Mouse (Mus musculus) heart, postnatal 0 days (tissue): Measurements from ENCODE around the gene Snapc4. TPM values are rescaled to one million over a fixed set of nuclear protein-coding genes. Genes with fewer than 3 reads are reported as not detected.

Experiments used
- ATAC-seq: fragments of 200-750 bp; cut with Nextera tagmentation; 2 replicates; pipeline ENCODE4 v1.8.0; 2017; ENCODE audit warnings: low read depth, moderate number of reproducible peaks, moderate library complexity; ENCODE audit not compliant: insufficient read depth
- DNase-seq: peaks from one replicate; pipeline ENCODE4 v3.0.0-alpha.2; 2016; ENCODE audit warnings: low spot score
- H3K27ac ChIP-seq: fragments of 300-500 bp; sonication (generic); 2 replicates; pipeline ENCODE4 v1.5.1; 2014; ENCODE audit warnings: low read depth, mild to moderate bottlenecking
- H3K27me3 ChIP-seq: fragments of 300-500 bp; sonication (generic); 2 replicates; pipeline ENCODE4 v1.6.1; 2014; ENCODE audit warnings: low read length, mixed read lengths; ENCODE audit not compliant: control insufficient read depth, insufficient read depth
- H3K36me3 ChIP-seq: fragments of 300-500 bp; sonication (generic); replicated peaks from 2 replicates; pipeline ENCODE4 v1.6.1; 2014; ENCODE audit warnings: low read length, mixed read lengths; ENCODE audit not compliant: control insufficient read depth, insufficient read depth
- H3K4me1 ChIP-seq: fragments of 300-500 bp; sonication (generic); 2 replicates; pipeline ENCODE4 v1.6.1; 2014; ENCODE audit warnings: antibody characterized with exemption; ENCODE audit not compliant: control insufficient read depth, insufficient read depth
- H3K4me2 ChIP-seq: fragments of 300-500 bp; sonication (generic); 2 replicates; pipeline ENCODE4 v1.6.1; 2014; ENCODE audit warnings: low read depth, mild to moderate bottlenecking, low read length, moderate library complexity
- H3K4me3 ChIP-seq: fragments of 300-500 bp; sonication (generic); 2 replicates; pipeline ENCODE4 v1.5.1; 2014; ENCODE audit warnings: low read depth, low read length
- H3K9ac ChIP-seq: fragments of 300-500 bp; sonication (generic); replicated peaks from 2 replicates; pipeline ENCODE4 v1.6.1; 2014; ENCODE audit warnings: low read depth, low read length, mixed read lengths
- H3K9me3 ChIP-seq: fragments of 300-500 bp; sonication (generic); replicated peaks from 2 replicates; pipeline ENCODE4 v1.6.1; 2016; ENCODE audit warnings: low read length; ENCODE audit not compliant: control insufficient read depth
- CTCF ChIP-seq: IDR thresholded peaks from 2 replicates; pipeline ENCODE4 v1.5.1; 2016; ENCODE audit warnings: antibody characterized with exemption, control low read depth, low read depth
- EP300 ChIP-seq: IDR thresholded peaks from 2 replicates; pipeline ENCODE4 v1.6.1; 2016; ENCODE audit warnings: antibody characterized with exemption, low read depth
- WGBS: fragments of 180-500 bp; shearing (Covaris S2); extraction: QIAGEN DNeasy Blood & Tissue Kit; methylation state at CpG from one replicate; pipeline ENCODE4 v1.1.7; 2014; 5-methylcytosine and 5-hydroxymethylcytosine counted together
- polyA plus RNA-seq: library from polyadenylated mRNA; unstranded; fragments of >200 nt; fragmentation: Nextera tagmentation; extraction: Ambion mirVana; gene quantifications from 2 replicates; pipeline ENCODE4 v1.2.1, GENCODE M21; 2015
- total RNA-seq: library from RNA; depleted of rRNA; stranded (reverse); fragments of >200 nt; gene quantifications from 2 replicates; pipeline ENCODE4 v1.2.3, GENCODE M21; 2014; ENCODE audit warnings: low replicate concordance

Snapc4 gene
- total and polyA plus RNA-seq, 2 experiments from 2014 or later: 8.1 to 9.6 TPM

DNA sequence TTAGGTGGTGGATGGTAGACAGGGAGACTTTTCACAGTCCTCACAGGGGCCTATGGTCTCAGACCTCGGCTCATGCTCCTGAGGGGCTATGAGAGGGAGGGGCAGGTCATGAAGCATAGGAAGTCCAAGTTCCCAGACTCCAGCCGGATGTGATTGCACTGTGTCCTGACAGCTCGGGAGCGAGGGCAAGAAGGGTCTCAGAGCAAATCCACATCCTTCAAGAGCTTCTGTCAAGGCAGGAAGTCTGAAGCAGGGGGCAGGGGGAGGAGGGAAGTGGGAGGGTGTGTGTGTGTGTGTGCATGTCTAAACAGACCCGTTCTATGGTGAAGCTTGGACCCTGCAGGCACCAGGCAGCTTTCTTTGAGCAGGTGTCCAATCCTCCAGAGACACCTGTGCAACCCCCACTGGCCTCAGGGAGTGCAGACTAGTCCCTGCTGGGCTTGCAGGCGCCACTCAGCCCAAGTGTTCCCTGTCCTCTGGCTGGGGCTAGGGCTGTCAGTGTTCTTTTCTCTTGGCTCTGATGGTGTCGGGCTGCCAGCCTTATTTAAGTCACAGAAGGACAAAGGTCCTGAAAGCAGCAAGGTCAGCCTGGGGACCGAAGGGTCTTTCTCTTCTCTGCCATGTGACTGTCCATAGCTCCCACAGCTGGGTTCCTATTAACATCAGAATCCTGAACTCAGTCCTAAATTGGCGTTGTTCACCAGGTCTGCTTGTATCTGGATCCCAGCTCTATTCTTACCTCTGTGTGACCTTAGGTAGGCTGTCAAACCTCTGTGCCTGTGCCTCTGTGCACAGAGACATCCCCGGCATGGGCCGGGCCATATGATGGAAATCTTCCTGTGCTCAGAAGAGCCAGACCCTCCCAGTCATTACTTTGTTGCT is 37.6 kb downstream of the Snapc4 start:
- Histone ChIP-seq H3K4me1 (peaks cover 41% of the 10 kb centered on the region), H3K9me3 (no peaks in the 10 kb centered on the region), H3K9ac (no peak overlapping the region; the same call in 1 of the 2 replicates), H3K4me3 (peak overlapping the region; percentile 7; the same call in 1 of the 2 replicates), H3K36me3 (peaks cover 60% of the 10 kb centered on the region), H3K27ac (peak overlapping the region; percentile 96), H3K27me3 (no peaks in the 10 kb centered on the region), H3K4me2 (peak overlapping the region; percentile 83)
- no peak for ATAC-seq
- WGBS: 40% methylated on average over 11 of the region's 11 CpGs
- TF ChIP-seq EP300 (0 out of 2 replicates have a peak, but pooled peaks have one; percentile 12), CTCF (no peak)
- DNase-seq: peak; percentile 49

DNA sequence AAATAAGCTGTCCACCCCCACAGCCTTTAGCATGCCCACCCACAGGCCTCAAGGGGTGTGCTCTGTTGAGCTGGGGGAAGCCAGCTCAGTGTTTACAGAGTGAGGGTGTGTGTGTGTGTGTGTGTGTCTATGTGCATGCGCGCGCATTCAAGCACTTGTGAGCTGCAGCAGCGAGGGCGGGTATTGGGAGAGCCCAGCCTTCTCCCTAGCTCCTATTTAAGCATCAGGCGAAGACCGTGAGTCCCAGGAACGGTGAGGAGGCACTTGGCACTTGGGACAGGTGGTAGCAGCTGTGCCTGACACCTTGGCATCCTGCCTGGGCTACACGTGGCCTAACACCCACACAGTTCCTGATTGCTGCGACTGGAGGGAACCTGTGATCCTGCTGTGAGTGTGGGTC is 38.4 kb downstream of the Snapc4 start:
- no peaks in the 10 kb centered on the region for H3K27me3 ChIP-seq
- peaks cover 40% of the 10 kb centered on the region for H3K4me1 ChIP-seq
- H3K4me3 ChIP-seq: peak overlapping the region; percentile 53; the same call in 1 of the 2 replicates
- H3K4me2 ChIP-seq: peak overlapping the region; percentile 83
- H3K9me3 ChIP-seq: no peaks in the 10 kb centered on the region
- peak overlapping the region; percentile 79; the same call in 1 of the 2 replicates for H3K9ac ChIP-seq
- ATAC-seq (peak; percentile 82), DNase-seq (peak; percentile 90)
- WGBS: 15% methylated on average over 10 of the region's 10 CpGs
- TF ChIP-seq EP300 (no peak; the same call in 1 of the 2 replicates), CTCF (no peak)
- H3K27ac ChIP-seq: peak overlapping the region; percentile 96
- H3K36me3 ChIP-seq: peaks cover 52% of the 10 kb centered on the region

DNA sequence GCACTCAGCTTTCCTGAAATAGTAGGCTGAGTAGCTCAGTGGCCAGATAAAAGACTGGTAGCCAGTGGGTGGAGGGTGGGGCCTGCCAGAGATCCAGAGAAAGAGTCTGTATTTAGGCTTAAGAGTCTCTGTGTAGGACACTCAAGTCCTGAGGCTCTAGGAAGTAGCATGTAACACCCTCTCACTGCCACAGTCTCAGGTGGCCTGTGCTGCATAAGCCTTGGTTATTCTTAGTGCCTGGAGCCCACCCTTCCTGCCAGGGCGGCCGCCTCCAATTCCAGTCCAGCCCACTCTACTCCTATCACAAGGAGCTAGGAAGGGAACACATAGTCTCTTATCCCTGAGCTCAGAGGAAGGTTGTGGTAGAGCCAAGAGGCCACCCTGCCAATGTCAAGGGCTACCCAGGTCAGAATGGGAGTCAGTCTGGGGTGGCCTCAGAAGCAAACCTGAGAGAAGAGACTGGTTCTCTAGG is 38.9 kb downstream of the Snapc4 start:
- Histone ChIP-seq H3K27me3 (no peaks in the 10 kb centered on the region), H3K9ac (peak overlapping the region; percentile 79), H3K9me3 (no peaks in the 10 kb centered on the region), H3K4me2 (peak overlapping the region; percentile 83), H3K4me3 (peak overlapping the region; percentile 53), H3K4me1 (peaks cover 40% of the 10 kb centered on the region), H3K27ac (peak overlapping the region; percentile 96), H3K36me3 (peaks cover 47% of the 10 kb centered on the region)
- DNase-seq (peak; percentile 75), ATAC-seq (peak; percentile 33)
- TF ChIP-seq CTCF: no peak
- TF ChIP-seq EP300: peak; percentile 42; the same call in 1 of the 2 replicates
- WGBS: 14% methylated on average over 2 of the region's 2 CpGs

DNA sequence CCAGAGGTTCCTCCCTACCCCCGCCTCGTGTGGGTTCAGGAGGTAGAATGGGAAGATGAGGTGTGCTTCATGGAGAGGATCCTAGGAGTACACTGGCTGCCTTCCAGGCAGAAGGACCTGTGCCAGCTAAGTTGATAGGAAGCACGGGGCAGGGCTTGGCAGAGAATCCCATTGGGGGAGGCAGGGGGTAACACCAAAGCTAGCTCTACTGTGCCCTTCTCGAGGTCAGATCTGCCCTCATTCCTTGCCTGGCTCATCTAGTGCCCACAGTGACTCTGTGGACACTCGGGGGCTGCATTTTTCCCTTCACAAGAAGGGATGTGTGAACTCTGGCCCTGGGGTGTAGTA is 41.3 kb downstream of the Snapc4 start:
- DNase-seq (peak; percentile 89), ATAC-seq (peak; percentile 64)
- TF ChIP-seq CTCF: no peak
- TF ChIP-seq EP300: peak; percentile 81
- peak overlapping the region; percentile 53 for H3K4me3 ChIP-seq
- no peaks in the 10 kb centered on the region for H3K27me3 ChIP-seq
- H3K36me3 ChIP-seq: peaks cover 23% of the 10 kb centered on the region
- peak overlapping the region; percentile 96 for H3K27ac ChIP-seq
- H3K4me1 ChIP-seq: peaks cover 40% of the 10 kb centered on the region
- H3K9me3 ChIP-seq: no peaks in the 10 kb centered on the region
- 19% methylated on average over 5 of the region's 5 CpGs for WGBS
- H3K9ac ChIP-seq: peak overlapping the region; percentile 79
- peak overlapping the region; percentile 83 for H3K4me2 ChIP-seq

DNA sequence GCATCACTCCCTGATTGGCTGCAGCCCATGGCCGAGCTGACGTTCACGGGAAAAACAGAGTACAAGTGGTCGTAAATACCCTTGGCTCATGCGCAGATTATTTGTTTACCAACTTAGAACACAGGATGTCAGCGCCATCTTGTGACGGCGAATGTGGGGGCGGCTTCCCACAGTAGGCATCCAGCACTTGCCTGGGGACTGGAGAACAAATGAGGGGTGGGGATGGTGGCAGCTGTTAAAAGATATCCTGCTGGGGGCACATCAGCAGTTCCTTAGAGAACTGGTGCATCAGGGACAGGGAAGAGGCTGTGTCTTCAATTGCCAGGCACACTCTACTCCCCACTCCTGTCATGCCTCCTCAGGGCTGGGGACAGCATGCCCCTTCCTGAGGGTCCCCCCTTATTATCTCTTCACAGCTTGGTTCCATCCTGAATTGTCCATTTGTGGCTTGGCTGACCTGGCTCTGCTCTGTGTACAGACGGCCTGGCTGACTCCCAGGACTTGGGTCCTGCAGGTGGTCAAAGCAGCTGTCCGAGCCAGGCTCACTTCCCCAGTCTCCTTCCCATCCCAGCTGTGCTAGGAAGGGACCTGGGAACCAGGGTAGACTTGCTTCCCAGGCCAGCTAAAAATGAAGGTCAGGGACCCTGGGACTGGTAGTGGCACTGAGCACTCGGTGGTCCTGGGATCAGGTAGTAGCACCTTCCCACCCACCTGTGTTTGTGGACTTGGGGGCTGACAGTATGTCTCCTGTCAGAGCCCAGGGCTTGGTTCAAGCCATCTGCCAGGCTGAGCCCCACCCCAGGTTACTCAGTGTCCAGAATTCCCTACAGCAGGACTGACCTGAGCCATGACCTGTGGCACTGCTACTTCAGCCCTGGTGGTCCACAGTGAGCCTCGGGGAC is 41.9 kb downstream of the Snapc4 start:
- DNase-seq (no peak), ATAC-seq (no peak)
- peaks cover 38% of the 10 kb centered on the region for H3K4me1 ChIP-seq
- H3K9me3 ChIP-seq: no peaks in the 10 kb centered on the region
- 0 out of 2 replicates have a peak overlapping the region, but pooled peaks have one; percentile 53 for H3K4me3 ChIP-seq
- H3K36me3 ChIP-seq: peaks cover 17% of the 10 kb centered on the region; the same call in 1 of the 2 replicates
- H3K4me2 ChIP-seq: peak overlapping the region; percentile 83
- H3K9ac ChIP-seq: 0 out of 2 replicates have a peak overlapping the region, but pooled peaks have one; percentile 79
- peak overlapping the region; percentile 96 for H3K27ac ChIP-seq
- no peaks in the 10 kb centered on the region for H3K27me3 ChIP-seq
- TF ChIP-seq CTCF: no peak
- no peak for TF ChIP-seq EP300
- WGBS: 58% methylated on average over 8 of the region's 13 CpGs
